Comparison of ENCODE assay signal across 8 mouse cellular contexts in genomic region chr7:45216442-45217183, GRCm38 (mm10). TPM values are rescaled to one million over a fixed set of nuclear protein-coding genes. Genes with fewer than 3 reads are reported as not detected.
DNase-seq lines count a peak whose midpoint lies in the region; ATAC-seq and TF ChIP-seq lines count a peak whose summit lies in the region.

No protein-coding gene starts in this region.

- WGBS in embryonic facial prominence, embryonic 15.5 days, result under 1% methylated on average over 13 of the region's 13 CpGs
- WGBS in liver, adult 2 months, result 14% methylated on average over 13 of the region's 13 CpGs

- H3K79me2 ChIP-seq in liver, adult 2 months (ENCODE audit: control insufficient read depth, insufficient read depth, low read length), result no peaks in the 10 kb centered on the region

- peak; percentile 37 for DNase-seq in thymus, postnatal 4 days
- DNase-seq in thymus, postnatal 14 days, result no peak
- peak; percentile 88 for DNase-seq in heart, postnatal 4 days
- no peak for DNase-seq in liver, adult 2 months (ENCODE audit: extremely low read depth, low read depth, low spot score)
- peak; percentile 94 for DNase-seq in neural tube, embryonic 10.5 days (ENCODE audit: extremely low spot score, low spot score)
- DNase-seq in frontal cortex, adult 2 months (ENCODE audit: extremely low spot score in 1 of 2, low spot score in 1 of 2), result no peak
- DNase-seq in left cerebral cortex, adult 9 months (ENCODE audit: low spot score in 2 of 2), result no peak

- no peak for TF ChIP-seq CTCF in liver, adult 2 months (IDR thresholded peaks at IDR 0.05; ENCODE audit: low read depth, low read length)

- TF ChIP-seq POLR2A in liver, adult 2 months (IDR thresholded peaks at IDR 0.05; ENCODE audit: extremely low read depth, insufficient read depth, low read length), result no peak

- peak; percentile 86 for ATAC-seq in embryonic facial prominence, embryonic 15.5 days (ENCODE audit: insufficient number of reproducible peaks, low FRiP score, low TSS enrichment, low read depth)

- peaks cover 8% of the 10 kb centered on the region for H3K27me3 ChIP-seq in embryonic facial prominence, embryonic 15.5 days
- peaks cover 3% of the 10 kb centered on the region; the same call in 1 of the 2 replicates for H3K27me3 ChIP-seq in liver, adult 2 months (ENCODE audit: control insufficient read depth, insufficient read depth, low read length)

- H3K4me1 ChIP-seq in embryonic facial prominence, embryonic 15.5 days, result peaks cover 27% of the 10 kb centered on the region
- peaks cover 3% of the 10 kb centered on the region for H3K4me1 ChIP-seq in liver, adult 2 months (ENCODE audit: control insufficient read depth, insufficient read depth, low read length)

- H3K36me3 ChIP-seq in embryonic facial prominence, embryonic 15.5 days, result peaks cover 46% of the 10 kb centered on the region
- no peaks in the 10 kb centered on the region for H3K36me3 ChIP-seq in liver, adult 2 months (ENCODE audit: control insufficient read depth, insufficient read depth, low read length)

- peak overlapping the region; percentile 88 for H3K27ac ChIP-seq in embryonic facial prominence, embryonic 15.5 days (replicated peaks)
- no peak overlapping the region for H3K27ac ChIP-seq in liver, adult 2 months (replicated peaks; ENCODE audit: insufficient read depth, low read depth, low read length)

- H3K9me3 ChIP-seq in embryonic facial prominence, embryonic 15.5 days (replicated peaks), result no peaks in the 10 kb centered on the region

- H3K4me3 ChIP-seq in embryonic facial prominence, embryonic 15.5 days (replicated peaks), result peak overlapping the region; percentile 63
- H3K4me3 ChIP-seq in liver, adult 2 months (ENCODE audit: insufficient read depth, low read depth, low read length), result peak overlapping the region; percentile 73

- peak overlapping the region; percentile 67 for H3K9ac ChIP-seq in embryonic facial prominence, embryonic 15.5 days
- H3K9ac ChIP-seq in liver, adult 2 months (ENCODE audit: low read depth, low read length), result no peak overlapping the region

- H3K4me2 ChIP-seq in embryonic facial prominence, embryonic 15.5 days (replicated peaks), result peak overlapping the region; percentile 73

RNA-seq across cellular contexts. Expression of gene Tead2, which starts 1.1 kb away (rescaled TPM):
- polyA plus RNA-seq in embryonic facial prominence, embryonic 15.5 days (2015; fragmentation: Nextera tagmentation; extraction: Ambion mirVana), result 141 and 148 TPM in 2 replicates
- 10 to 100 TPM; 66.4 to 69.4 TPM for total RNA-seq in heart, postnatal 4 days (2021)
- total RNA-seq in liver, adult 2 months (2014; rRNA removed), result 1.2 and 1.5 TPM in 2 replicates
- polyA plus RNA-seq in liver, adult 2 months (2012; rRNA removed), result 0.97 and 2.9 TPM in 2 replicates
- polyA plus RNA-seq in frontal cortex, adult 2 months (2012; rRNA removed), result 6.0 and 9.6 TPM in 2 replicates

RNA-seq across cellular contexts. Expression of gene Dkkl1, which starts 4.7 kb away (rescaled TPM):
- 30.7 and 38.5 TPM in 2 replicates for polyA plus RNA-seq in embryonic facial prominence, embryonic 15.5 days (2015; fragmentation: Nextera tagmentation; extraction: Ambion mirVana)
- not detected for total RNA-seq in heart, postnatal 4 days (2021)
- total RNA-seq in liver, adult 2 months (2014; rRNA removed), result not detected in 2 replicates
- polyA plus RNA-seq in liver, adult 2 months (2012; rRNA removed), result 0.21 TPM in 1 of 2 replicates, not detected in the other
- polyA plus RNA-seq in frontal cortex, adult 2 months (2012; rRNA removed), result 29.5 and 29.9 TPM in 2 replicates

RNA-seq across cellular contexts. Expression of gene Ccdc155, which starts 11.9 kb away (rescaled TPM):
- 1.00 and 1.1 TPM in 2 replicates for polyA plus RNA-seq in embryonic facial prominence, embryonic 15.5 days (2015; fragmentation: Nextera tagmentation; extraction: Ambion mirVana)
- under 1 TPM in 1 of 2 experiments, not detected in 1; 0.25 TPM for total RNA-seq in heart, postnatal 4 days (2021)
- not detected in 2 replicates for total RNA-seq in liver, adult 2 months (2014; rRNA removed)
- not detected in 2 replicates for polyA plus RNA-seq in liver, adult 2 months (2012; rRNA removed)
- 4.1 TPM in 2 replicates for polyA plus RNA-seq in frontal cortex, adult 2 months (2012; rRNA removed)

RNA-seq across cellular contexts. Expression of gene Cd37, which starts 22.3 kb away (rescaled TPM):
- polyA plus RNA-seq in embryonic facial prominence, embryonic 15.5 days (2015; fragmentation: Nextera tagmentation; extraction: Ambion mirVana), result 4.8 and 4.9 TPM in 2 replicates
- 1 to 10 TPM; 2.1 to 3.6 TPM for total RNA-seq in heart, postnatal 4 days (2021)
- 1.4 and 1.5 TPM in 2 replicates for total RNA-seq in liver, adult 2 months (2014; rRNA removed)
- polyA plus RNA-seq in liver, adult 2 months (2012; rRNA removed), result 4.5 and 11.5 TPM in 2 replicates
- 10.3 and 11.2 TPM in 2 replicates for polyA plus RNA-seq in frontal cortex, adult 2 months (2012; rRNA removed)

RNA-seq across cellular contexts. Expression of gene Slc6a16, which starts 24.3 kb away (rescaled TPM):
- polyA plus RNA-seq in embryonic facial prominence, embryonic 15.5 days (2015; fragmentation: Nextera tagmentation; extraction: Ambion mirVana), result 0.13 and 0.27 TPM in 2 replicates
- total RNA-seq in heart, postnatal 4 days (2021), result under 1 TPM in 1 of 2 experiments, not detected in 1; 0.18 TPM
- 0.20 and 0.37 TPM in 2 replicates for total RNA-seq in liver, adult 2 months (2014; rRNA removed)
- 0.86 and 1.9 TPM in 2 replicates for polyA plus RNA-seq in liver, adult 2 months (2012; rRNA removed)
- 1.1 and 1.2 TPM in 2 replicates for polyA plus RNA-seq in frontal cortex, adult 2 months (2012; rRNA removed)

Comparison
In these comparisons a context has a peak if more than half of its experiments do, and no peak if none do; other contexts are left out.
1. DNase-seq: peak in thymus, postnatal 4 days (single experiment), heart, postnatal 4 days (single experiment) and neural tube, embryonic 10.5 days (single experiment); none in thymus, postnatal 14 days (single experiment), liver, adult 2 months (single experiment), frontal cortex, adult 2 months (0 of 2) and left cerebral cortex, adult 9 months (0 of 2).
2. RNA of gene Tead2, which starts 1.1 kb away (polyA plus RNA-seq): 141 to 148 TPM in embryonic facial prominence, embryonic 15.5 days; 6.0 to 9.6 TPM in frontal cortex, adult 2 months and 0.97 to 2.9 TPM in liver, adult 2 months; every median in the first group is over 10 times any median in the second.
3. RNA of gene Dkkl1, which starts 4.7 kb away (polyA plus RNA-seq): 30.7 to 38.5 TPM in embryonic facial prominence, embryonic 15.5 days and 29.5 to 29.9 TPM in frontal cortex, adult 2 months; 0.21 TPM in liver, adult 2 months; every median in the first group is over 10 times any median in the second.